Mouse (Mus musculus) C2C12 (cell line): ENCODE results near the gene Gm10961. TPM values are rescaled to one million over a fixed set of nuclear protein-coding genes. Genes with fewer than 3 reads are reported as not detected.

Experiments used
- H3K27me3 ChIP-seq: one replicate; pipeline ENCODE4 v1.6.1; 2011; ENCODE audit not compliant: control insufficient read depth, insufficient read depth, insufficient read length
- H3K36me3 ChIP-seq: one replicate; pipeline ENCODE4 v1.6.1; 2011; ENCODE audit not compliant: control insufficient read depth, insufficient read depth
- H3K4me3 ChIP-seq: one replicate; pipeline ENCODE4 v1.5.1; 2011; ENCODE audit warnings: mild to moderate bottlenecking, control low read depth; ENCODE audit not compliant: poor library complexity, insufficient read depth, severe bottlenecking
- H3K79me2 ChIP-seq: one replicate; pipeline ENCODE4 v1.6.1; 2011; ENCODE audit not compliant: control insufficient read depth, insufficient read depth
- H3K79me3 ChIP-seq: one replicate; pipeline ENCODE4 v1.6.1; 2011; ENCODE audit warnings: low read depth, control low read depth
- H3ac ChIP-seq: one replicate; pipeline ENCODE3; 2011; ENCODE audit warnings: low read depth; ENCODE audit not compliant: control insufficient read depth, insufficient read length
- CEBPB ChIP-seq: IDR thresholded peaks from one replicate; pipeline ENCODE4 v1.6.1; 2011; ENCODE audit warnings: low read depth, mild to moderate bottlenecking, control low read depth, moderate library complexity
- CTCF ChIP-seq: IDR thresholded peaks from one replicate; pipeline ENCODE4 v1.5.1; 2011; ENCODE audit not compliant: control insufficient read depth, insufficient read depth, insufficient read length
- FOSL1 ChIP-seq: IDR thresholded peaks from one replicate; pipeline ENCODE4 v1.8.0; 2011; ENCODE audit warnings: mild to moderate bottlenecking, low read length; ENCODE audit not compliant: poor library complexity, insufficient read depth, severe bottlenecking
- MAX ChIP-seq: IDR thresholded peaks from one replicate; pipeline ENCODE4 v1.6.1; 2011; ENCODE audit warnings: mild to moderate bottlenecking, control low read depth
- MYOD1 ChIP-seq: IDR thresholded peaks from one replicate; pipeline ENCODE4 v1.6.1; 2011; ENCODE audit warnings: low read depth; ENCODE audit not compliant: control insufficient read depth, insufficient read length
- MYOG ChIP-seq: IDR thresholded peaks from one replicate; pipeline ENCODE4 v1.6.1; 2011; ENCODE audit not compliant: control insufficient read depth, insufficient read length; ENCODE audit errors: extremely low read depth
- USF1 ChIP-seq: IDR thresholded peaks from one replicate; pipeline ENCODE4 v1.6.1; 2011; ENCODE audit warnings: low read depth, mild to moderate bottlenecking, control low read depth, moderate library complexity
- polyA plus RNA-seq: library from polyadenylated mRNA; unstranded; fragments of >200 nt; fragmentation: generic; extraction: Trizol; gene quantifications from one replicate; pipeline ENCODE4 v1.2.1, GENCODE M21; 2012; ENCODE audit warnings: missing spikeins

Gene Gm10961
- polyA plus RNA-seq, 1 experiment: not detected

DNA sequence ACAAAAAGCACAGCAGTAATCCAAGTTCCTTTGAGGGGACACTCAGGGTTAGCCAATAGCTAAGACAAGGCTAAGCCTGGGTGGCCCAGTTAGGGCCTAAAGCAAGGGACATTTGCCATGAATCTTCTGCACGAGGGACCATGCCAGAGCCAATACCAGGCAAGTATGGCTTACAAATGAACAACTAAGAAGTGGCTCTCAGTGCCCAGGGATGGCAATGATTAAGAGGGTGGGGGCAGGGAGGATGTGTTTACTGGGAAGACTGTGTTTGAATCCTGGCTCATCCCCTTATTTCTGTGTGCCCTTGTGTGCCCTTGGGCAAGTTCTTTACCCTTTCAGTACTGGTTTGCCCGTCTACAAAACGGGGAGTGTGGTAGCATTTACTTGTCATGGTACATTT is 21.7 kb upstream of the Gm10961 start:
- Histone ChIP-seq H3K4me3 (no peak overlapping the region), H3K36me3 (peaks cover 25% of the 10 kb centered on the region), H3K27me3 (peaks cover 3% of the 10 kb centered on the region), H3K79me2 (no peaks in the 10 kb centered on the region), H3K79me3 (no peaks in the 10 kb centered on the region), H3ac (no peak overlapping the region)
- TF ChIP-seq CTCF (no peak), USF1 (no peak), CEBPB (no peak), FOSL1 (no peak), MYOG (no peak), MYOD1 (no peak), MAX (no peak)

DNA sequence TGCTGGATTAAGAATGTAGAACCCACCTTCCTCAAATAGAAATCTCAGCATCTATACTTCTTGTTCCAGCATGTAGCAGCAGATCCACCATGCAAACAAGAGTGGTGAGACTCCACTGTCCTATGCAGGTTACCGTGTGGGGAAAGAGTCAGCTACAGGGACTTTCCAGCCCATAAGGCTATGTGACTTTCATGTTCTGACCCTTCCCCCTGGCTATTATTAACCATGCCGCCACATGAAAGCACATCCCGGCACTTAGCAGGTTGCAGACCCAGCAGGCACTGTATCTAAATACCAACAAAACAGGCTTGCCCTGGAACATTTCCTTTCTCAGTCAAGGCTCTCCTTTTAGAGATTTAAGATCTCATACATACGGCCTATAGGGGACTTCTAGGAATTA is 19.7 kb upstream of the Gm10961 start:
- peaks cover 45% of the 10 kb centered on the region for H3K36me3 ChIP-seq
- TF ChIP-seq FOSL1 (no peak), MYOG (no peak), CEBPB (no peak), MAX (no peak), MYOD1 (no peak), CTCF (no peak), USF1 (no peak)
- H3K4me3 ChIP-seq: no peak overlapping the region
- H3K79me2 ChIP-seq: no peaks in the 10 kb centered on the region
- no peak overlapping the region for H3ac ChIP-seq
- H3K27me3 ChIP-seq: no peaks in the 10 kb centered on the region
- no peaks in the 10 kb centered on the region for H3K79me3 ChIP-seq

DNA sequence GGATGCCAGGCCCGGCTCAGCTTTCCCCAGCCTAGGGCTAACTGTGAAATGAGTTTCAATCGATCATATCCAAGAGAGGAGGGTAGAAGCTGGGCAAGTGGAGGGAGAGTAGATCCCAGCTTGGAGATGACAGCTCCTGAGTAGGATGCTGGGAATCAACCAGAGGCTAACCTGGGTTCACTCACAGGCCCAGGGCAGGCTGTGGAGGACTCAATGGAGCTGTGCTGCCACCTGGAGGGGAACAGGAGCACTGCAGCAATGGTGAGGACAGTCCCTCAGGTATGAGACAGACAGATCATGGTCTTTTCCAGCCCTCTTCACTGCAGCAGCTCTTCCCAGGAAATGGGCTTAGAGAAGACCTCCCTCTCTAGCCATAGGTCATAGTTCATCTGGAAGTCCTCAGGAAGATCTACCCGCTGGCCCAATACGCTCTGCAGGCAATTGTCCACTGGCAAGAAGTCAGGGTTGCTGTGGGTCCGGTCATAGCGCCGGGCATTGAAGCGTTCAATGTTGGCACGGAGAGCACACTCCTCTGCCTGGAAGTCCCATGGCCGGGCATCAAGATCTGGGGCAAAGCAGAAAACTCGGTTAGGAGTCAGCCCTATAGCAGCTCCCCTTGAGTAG is 18.1 kb upstream of the Gm10961 start:
- H3ac ChIP-seq: no peak overlapping the region
- H3K79me3 ChIP-seq: no peaks in the 10 kb centered on the region
- H3K79me2 ChIP-seq: no peaks in the 10 kb centered on the region
- peaks cover 62% of the 10 kb centered on the region for H3K36me3 ChIP-seq
- no peak for TF ChIP-seq CEBPB
- TF ChIP-seq MYOD1: no peak
- TF ChIP-seq MYOG: no peak
- TF ChIP-seq CTCF: peak; percentile 84
- H3K27me3 ChIP-seq: no peaks in the 10 kb centered on the region
- H3K4me3 ChIP-seq: no peak overlapping the region

DNA sequence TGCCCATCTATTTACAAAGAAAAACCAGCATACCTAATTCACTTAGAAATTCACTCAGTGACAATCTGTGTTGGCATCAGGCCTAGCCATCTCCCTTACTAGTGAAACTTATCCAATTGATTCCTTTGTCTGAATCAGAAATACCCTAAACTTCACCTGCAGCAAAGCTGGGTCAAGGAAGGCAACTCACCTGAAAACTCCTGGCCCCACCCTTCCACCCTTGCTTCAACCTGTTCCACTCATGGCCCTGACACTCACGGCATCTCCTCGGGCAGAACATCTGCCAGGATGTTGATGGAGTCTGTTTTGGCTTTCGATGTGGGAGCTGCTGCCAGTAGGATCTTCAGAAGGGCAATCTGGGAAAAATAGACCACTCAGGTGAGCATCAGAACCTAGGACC is 13.3 kb upstream of the Gm10961 start:
- TF ChIP-seq CTCF (no peak), FOSL1 (no peak), MAX (no peak), MYOG (no peak), MYOD1 (no peak), USF1 (no peak)
- H3K36me3 ChIP-seq: peaks cover 96% of the 10 kb centered on the region
- H3K27me3 ChIP-seq: no peaks in the 10 kb centered on the region
- H3K4me3 ChIP-seq: no peak overlapping the region
- H3K79me3 ChIP-seq: no peaks in the 10 kb centered on the region
- H3K79me2 ChIP-seq: no peaks in the 10 kb centered on the region
- no peak overlapping the region for H3ac ChIP-seq

DNA sequence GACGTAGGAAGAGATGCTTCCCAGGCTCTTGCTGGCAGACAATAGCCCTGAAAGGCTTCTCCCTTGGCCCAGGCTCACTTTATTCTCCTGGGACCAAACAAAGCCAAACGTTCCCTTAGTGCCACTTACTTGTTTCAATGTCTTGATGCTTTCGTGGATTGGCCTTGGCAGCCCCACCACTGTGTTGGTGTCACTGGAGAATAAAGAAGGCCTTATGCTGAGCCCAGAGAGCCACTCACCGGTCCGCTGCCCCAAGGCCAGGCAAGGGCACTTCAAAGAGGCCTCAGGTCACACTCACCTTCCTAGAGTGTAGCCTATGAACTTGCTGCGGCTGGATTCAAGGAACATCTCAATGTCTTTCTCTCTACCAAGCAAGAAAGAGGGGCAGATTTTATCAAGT is 11.2 kb upstream of the Gm10961 start:
- Histone ChIP-seq H3K4me3 (no peak overlapping the region), H3K36me3 (peaks cover 95% of the 10 kb centered on the region), H3K79me2 (no peaks in the 10 kb centered on the region), H3K79me3 (no peaks in the 10 kb centered on the region), H3ac (no peak overlapping the region), H3K27me3 (no peaks in the 10 kb centered on the region)
- TF ChIP-seq USF1: no peak
- no peak for TF ChIP-seq FOSL1
- no peak for TF ChIP-seq CTCF
- no peak for TF ChIP-seq MAX
- TF ChIP-seq MYOG: no peak
- TF ChIP-seq MYOD1: no peak
- no peak for TF ChIP-seq CEBPB

DNA sequence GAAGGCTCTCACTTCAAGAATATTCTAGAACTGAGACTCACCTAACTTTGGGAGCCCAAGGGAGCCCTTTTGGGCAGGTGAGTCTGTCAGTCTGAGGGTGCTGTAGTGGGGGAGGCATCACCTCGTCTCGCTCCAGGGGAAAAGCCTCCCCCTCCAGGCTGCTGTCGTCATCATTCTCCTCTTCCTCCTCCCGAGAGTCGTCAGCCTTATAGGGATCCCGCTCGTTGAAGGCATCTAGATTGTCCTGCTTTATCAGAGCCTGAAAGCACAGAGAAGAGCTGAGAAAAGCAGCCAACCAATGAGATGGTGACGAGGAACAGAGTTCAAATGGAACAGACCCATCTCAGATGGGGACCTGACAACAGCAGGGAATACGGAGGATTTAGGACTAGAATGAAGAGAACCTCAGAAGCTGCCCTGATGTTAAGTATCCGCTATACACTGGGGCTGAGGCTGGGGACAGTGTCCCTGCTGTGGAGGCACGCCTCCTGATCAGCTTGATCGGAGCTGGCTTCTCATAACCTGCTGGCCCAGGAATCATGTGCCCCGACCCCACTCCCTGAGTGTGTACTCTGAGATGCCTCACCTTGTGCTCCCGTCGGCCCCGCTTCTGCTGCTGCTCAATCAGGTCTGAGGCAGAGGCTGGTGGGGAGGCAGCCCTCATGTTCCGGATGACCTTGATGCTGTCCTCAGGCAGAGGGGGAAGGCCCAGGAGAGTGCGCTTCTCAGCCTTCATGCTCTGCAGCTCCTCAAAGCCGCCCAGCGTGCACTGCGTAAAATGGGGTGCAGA is 9.6 kb upstream of the Gm10961 start:
- H3K27me3 ChIP-seq: no peaks in the 10 kb centered on the region
- TF ChIP-seq MAX: no peak
- no peak for TF ChIP-seq MYOD1
- TF ChIP-seq FOSL1: no peak
- TF ChIP-seq CEBPB: no peak
- no peak for TF ChIP-seq MYOG
- no peak for TF ChIP-seq CTCF
- no peak for TF ChIP-seq USF1
- no peaks in the 10 kb centered on the region for H3K79me2 ChIP-seq
- H3ac ChIP-seq: no peak overlapping the region
- H3K79me3 ChIP-seq: no peaks in the 10 kb centered on the region
- no peak overlapping the region for H3K4me3 ChIP-seq
- H3K36me3 ChIP-seq: peaks cover 95% of the 10 kb centered on the region
